12 mouse cellular contexts compared by ENCODE assay signal in the genomic region with DNA sequence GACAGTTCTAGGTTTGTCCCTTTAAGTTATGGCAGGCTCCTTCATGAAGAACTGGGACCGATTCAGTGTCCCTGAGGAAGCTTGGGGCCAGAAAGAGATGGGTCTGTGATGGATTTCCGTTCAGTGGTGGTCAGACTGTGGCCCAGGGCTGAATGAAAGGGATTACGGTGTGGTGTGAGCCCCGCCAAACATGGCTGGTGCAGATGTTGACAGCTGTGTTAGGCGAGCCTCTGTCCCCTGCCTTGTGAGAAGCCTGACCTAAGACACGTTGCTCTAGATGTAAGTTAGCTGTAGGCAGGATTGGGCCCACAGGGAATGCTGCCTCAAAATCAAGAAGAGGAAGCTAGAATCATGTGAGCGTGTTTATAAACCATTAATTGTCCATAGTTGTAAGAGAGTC. TPM values are rescaled to one million over a fixed set of nuclear protein-coding genes. Genes with fewer than 3 reads are reported as not detected.
DNase-seq lines count a peak whose midpoint lies in the region; ATAC-seq and TF ChIP-seq lines count a peak whose summit lies in the region.
"Had no signal": no experiment of that assay in that cellular context is flagged by ENCODE, and none has a peak within 500 bp of the region (broad histone marks: within the 10 kb centered on the region; RNA-seq: fewer than 3 reads in every experiment).

No protein-coding gene starts in this region.

- no peak overlapping the region for H3K9ac ChIP-seq in lung, embryonic 14.5 days
- no peak overlapping the region for H3K9ac ChIP-seq in heart, embryonic 15.5 days
- H3K9ac ChIP-seq in neural tube, embryonic 15.5 days (replicated peaks), result no peak overlapping the region

- H3K36me3 ChIP-seq in lung, embryonic 14.5 days (ENCODE audit: insufficient read depth), result no peaks in the 10 kb centered on the region
- H3K36me3 ChIP-seq in heart, embryonic 15.5 days, result no peaks in the 10 kb centered on the region
- H3K36me3 ChIP-seq in neural tube, embryonic 15.5 days, result no peaks in the 10 kb centered on the region

- H3K4me3 ChIP-seq in lung, embryonic 14.5 days (ENCODE audit: low read depth, low read length), result peak overlapping the region; percentile 48; the same call in 1 of the 2 replicates
- H3K4me3 ChIP-seq in heart, embryonic 15.5 days, result peak overlapping the region; percentile 58
- H3K4me3 ChIP-seq in neural tube, embryonic 15.5 days (replicated peaks), result peak overlapping the region; percentile 59; the same call in 1 of the 2 replicates
- H3K4me3 ChIP-seq: myocyte had no signal

- WGBS in lung, embryonic 14.5 days, result 42% methylated on average over 7 of the region's 7 CpGs
- WGBS in heart, embryonic 15.5 days, result 57% methylated on average over 7 of the region's 7 CpGs
- 63% methylated on average over 7 of the region's 7 CpGs for WGBS in neural tube, embryonic 15.5 days

- H3K27me3 ChIP-seq in lung, embryonic 14.5 days (ENCODE audit: insufficient read depth, low read length), result peaks cover 35% of the 10 kb centered on the region
- peaks cover 49% of the 10 kb centered on the region for H3K27me3 ChIP-seq in heart, embryonic 15.5 days
- H3K27me3 ChIP-seq in neural tube, embryonic 15.5 days (replicated peaks), result peaks cover 44% of the 10 kb centered on the region

- H3K4me1 ChIP-seq in lung, embryonic 14.5 days (ENCODE audit: insufficient read depth), result 0 out of 2 replicates have a peak, but pooled peaks cover 5% of the 10 kb centered on the region
- H3K4me1 ChIP-seq in heart, embryonic 15.5 days (replicated peaks), result peaks cover 15% of the 10 kb centered on the region
- peaks cover 15% of the 10 kb centered on the region for H3K4me1 ChIP-seq in neural tube, embryonic 15.5 days

- no peak for TF ChIP-seq CTCF in lung, embryonic 14.5 days (IDR thresholded peaks at IDR 0.05; ENCODE audit: low read depth)

- peak; percentile 90 for DNase-seq in heart, adult 11 months
- DNase-seq in heart, postnatal 14 days, result no peak
- DNase-seq in lung, embryonic 14.5 days, result no peak
- no peak for DNase-seq in lung, postnatal 36 days
- DNase-seq in adrenal gland, postnatal 36 days, result no peak
- no peak for DNase-seq in right cerebral cortex, postnatal 14 days
- DNase-seq: cerebellum, adult 11 months had no signal

- H3K27ac ChIP-seq in lung, embryonic 14.5 days (ENCODE audit: low read depth), result no peak overlapping the region
- no peak overlapping the region for H3K27ac ChIP-seq in heart, embryonic 15.5 days
- H3K27ac ChIP-seq in neural tube, embryonic 15.5 days (replicated peaks), result no peak overlapping the region
- H3K27ac ChIP-seq: forebrain, embryonic 13.5 days had no signal

- H3K9me3 ChIP-seq in lung, embryonic 14.5 days (ENCODE audit: low read depth, low read length), result no peaks in the 10 kb centered on the region
- H3K9me3 ChIP-seq in heart, embryonic 15.5 days (replicated peaks), result no peaks in the 10 kb centered on the region
- no peaks in the 10 kb centered on the region for H3K9me3 ChIP-seq in neural tube, embryonic 15.5 days (replicated peaks)
- H3K9me3 ChIP-seq: forebrain, embryonic 13.5 days had no signal

- intact Hi-C loops in heart, postnatal 14 days (cut with DNase I), result loop anchor here (5.0 kb wide), 2 partner anchors 40 to 55 kb away; no protein-coding TSS in a partner anchor

- ATAC-seq in lung, embryonic 14.5 days (ENCODE audit: insufficient read depth), result no peak
- ATAC-seq in heart, embryonic 15.5 days (replicated peaks; ENCODE audit: insufficient number of reproducible peaks, insufficient read depth, low FRiP score, low read depth), result no peak
- no peak for ATAC-seq in neural tube, embryonic 15.5 days (ENCODE audit: low FRiP score)

- peak overlapping the region; percentile 98 for H3K4me2 ChIP-seq in lung, embryonic 14.5 days
- H3K4me2 ChIP-seq in heart, embryonic 15.5 days, result peak overlapping the region; percentile 99
- H3K4me2 ChIP-seq in neural tube, embryonic 15.5 days, result peak overlapping the region; percentile 99; the same call in 1 of the 2 replicates

RNA-seq across cellular contexts. Expression of a gene that starts 1.0 kb away (rescaled TPM):
- 1 to 10 TPM; 3.9 to 4.3 TPM for total RNA-seq in heart, postnatal 14 days (2021)
- polyA plus RNA-seq in lung, embryonic 14.5 days (2014; fragmentation: Nextera tagmentation; extraction: Ambion mirVana), result 8.5 and 10.1 TPM in 2 replicates
- 12.6 and 18.9 TPM in 2 replicates for polyA plus RNA-seq in heart, embryonic 15.5 days (2015; fragmentation: Nextera tagmentation; extraction: Ambion mirVana)
- polyA plus RNA-seq in neural tube, embryonic 15.5 days (2015; fragmentation: Nextera tagmentation; extraction: Ambion mirVana), result 4.9 and 18.4 TPM in 2 replicates
- total RNA-seq in adrenal gland, postnatal 36 days (2021), result 10 to 100 TPM in 1 of 2 experiments, 1 to 10 TPM in 1; 9.8 to 44.7 TPM
- polyA plus RNA-seq: C2C12, myocyte had no signal
